ENCODE assay signal across 8 mouse cellular contexts in genomic region chr9:37613182-37613910, GRCm38 (mm10). TPM values are rescaled to one million over a fixed set of nuclear protein-coding genes. Genes with fewer than 3 reads are reported as not detected.
DNase-seq lines count a peak whose midpoint lies in the region; ATAC-seq and TF ChIP-seq lines count a peak whose summit lies in the region.

Gene Spa17, minus strand, starts transcription at chr9:37613722.

- peak; percentile 73 to 81 for DNase-seq in gastrocnemius, adult 8-10 months (ENCODE audit: low spot score in 2 of 2)
- peak; percentile 69 for DNase-seq in hindlimb bud, embryonic 11.5 days (ENCODE audit: extremely low spot score, low read depth, low spot score)
- peak; percentile 74 to 89 for DNase-seq in left cerebral cortex, adult 8-10 months (ENCODE audit: low spot score in 2 of 2)
- DNase-seq in right cerebral cortex, postnatal 10 days (ENCODE audit: low spot score in 2 of 2), result peak; percentile 92 to 93
- DNase-seq in urinary bladder, postnatal 25 days (ENCODE audit: low spot score), result peak; percentile 87

- ATAC-seq in activated CD4-positive, CD25-positive, alpha-beta regulatory T cell, adult 4 months, result peak; percentile 83

- H3K9me3 ChIP-seq in megakaryocyte, embryonic 14.5 days, result no peaks in the 10 kb centered on the region

- TF ChIP-seq POLR2A in cortical plate, adult 2 months (IDR thresholded peaks at IDR 0.05; ENCODE audit: extremely low read depth, insufficient read depth, low read length), result peak; percentile 72

- peak within 1 kb of the TSS; percentile 60 for H3K4me3 ChIP-seq in cortical plate, adult 2 months (ENCODE audit: insufficient read depth, low read length)
- H3K4me3 ChIP-seq in megakaryocyte, embryonic 14.5 days (replicated peaks), result peak within 1 kb of the TSS; percentile 91

- peak within 1 kb of the TSS; percentile 74 for H3K27ac ChIP-seq in cortical plate, adult 2 months (ENCODE audit: insufficient read depth, low read length)

- no peak for TF ChIP-seq CTCF in cortical plate, adult 2 months (IDR thresholded peaks at IDR 0.05; ENCODE audit: extremely low read depth, insufficient read depth, low read length)

- peaks cover 2% of the 10 kb centered on the region; the same call in 1 of the 2 replicates for H3K4me1 ChIP-seq in cortical plate, adult 2 months (ENCODE audit: control insufficient read depth, insufficient read depth, low read length)
- peaks cover 69% of the 10 kb centered on the region for H3K4me1 ChIP-seq in megakaryocyte, embryonic 14.5 days

- H3K27me3 ChIP-seq in megakaryocyte, embryonic 14.5 days (replicated peaks), result no peaks in the 10 kb centered on the region

- peaks cover 31% of the 10 kb centered on the region for H3K36me3 ChIP-seq in megakaryocyte, embryonic 14.5 days (replicated peaks; ENCODE audit: low read length)

RNA-seq across cellular contexts. Expression of gene Spa17, which starts in this region (rescaled TPM):
- polyA plus RNA-seq in activated CD4-positive, CD25-positive, alpha-beta regulatory T cell, adult 4 months (2017; shearing (Covaris generic)), result 1 to 10 TPM in 1 of 2 experiments, not detected in 1; 1.4 TPM
- 4.8 and 5.0 TPM in 2 replicates for polyA plus RNA-seq in cortical plate, adult 2 months (2012; rRNA removed)
- 1 to 10 TPM; 1.6 to 3.1 (median 2.2) TPM for total RNA-seq in gastrocnemius, adult 8-10 months (2022)
- total RNA-seq in left cerebral cortex, adult 8-10 months (2022), result 1 to 10 TPM in 3 of 4 experiments, under 1 TPM in 1; 0.57 to 2.5 (median 2.1) TPM
- polyA plus RNA-seq in megakaryocyte, embryonic 14.5 days (2012; ENCODE audit: insufficient read depth, low replicate concordance), result 1.8 TPM in 1 of 2 replicates, not detected in the other

Comparison
In these comparisons a context has a peak if more than half of its experiments do, and no peak if none do; other contexts are left out.
1. Peak in every context shown above with its lines: DNase-seq, ATAC-seq, H3K4me3 ChIP-seq and H3K27ac ChIP-seq.